Mouse (Mus musculus): ENCODE data around the gene Nfatc2ip. TPM values are rescaled to one million over a fixed set of nuclear protein-coding genes. Genes with fewer than 3 reads are reported as not detected.
A peak's percentile ranks its signal among the peaks of the same experiment; 100 is the strongest.
"Not testable (repeated sequence)": the region's sequence is repeated elsewhere in the genome, so short reads cannot be mapped to it uniquely, and the experiment has no call there.

Gene Nfatc2ip
- polyA plus RNA-seq, 1 experiment from 2014 or later = 2.5 TPM

DNA sequence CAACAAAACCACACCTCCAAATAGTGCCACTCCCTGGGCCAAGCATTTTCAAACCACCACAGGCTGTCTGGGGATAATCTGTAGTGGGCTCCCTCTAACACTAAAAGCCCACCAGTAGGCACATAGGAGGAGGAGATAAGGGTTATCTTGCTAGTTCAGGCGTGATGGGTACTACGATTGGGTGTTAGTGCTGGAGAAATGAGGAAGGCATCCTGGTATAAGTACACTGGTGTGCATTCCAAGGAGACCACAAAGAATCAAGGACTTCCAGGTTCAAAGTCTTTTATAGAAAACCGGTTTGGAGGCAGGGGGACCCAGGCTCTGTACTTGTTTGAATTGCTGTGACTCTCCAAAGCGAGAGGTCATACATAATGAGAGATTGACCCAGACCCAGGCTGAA, 31.6 kb upstream of the Nfatc2ip start:
- peaks cover 24% of the 10 kb centered on the region for H3K4me1 ChIP-seq
- DNase-seq (ENCODE audit: low spot score) = no peak
- peak overlapping the region; percentile 96 for H3K27ac ChIP-seq (replicated peaks)
- peak overlapping the region; percentile 71 for H3K4me3 ChIP-seq
- no peaks in the 10 kb centered on the region for H3K27me3 ChIP-seq (replicated peaks; ENCODE audit: low read depth, poor library complexity, severe bottlenecking)
- 28% methylated on average over 4 of the region's 4 CpGs for WGBS
- H3K9me3 ChIP-seq = no peaks in the 10 kb centered on the region
- peaks cover 15% of the 10 kb centered on the region for H3K36me3 ChIP-seq (replicated peaks)

DNA sequence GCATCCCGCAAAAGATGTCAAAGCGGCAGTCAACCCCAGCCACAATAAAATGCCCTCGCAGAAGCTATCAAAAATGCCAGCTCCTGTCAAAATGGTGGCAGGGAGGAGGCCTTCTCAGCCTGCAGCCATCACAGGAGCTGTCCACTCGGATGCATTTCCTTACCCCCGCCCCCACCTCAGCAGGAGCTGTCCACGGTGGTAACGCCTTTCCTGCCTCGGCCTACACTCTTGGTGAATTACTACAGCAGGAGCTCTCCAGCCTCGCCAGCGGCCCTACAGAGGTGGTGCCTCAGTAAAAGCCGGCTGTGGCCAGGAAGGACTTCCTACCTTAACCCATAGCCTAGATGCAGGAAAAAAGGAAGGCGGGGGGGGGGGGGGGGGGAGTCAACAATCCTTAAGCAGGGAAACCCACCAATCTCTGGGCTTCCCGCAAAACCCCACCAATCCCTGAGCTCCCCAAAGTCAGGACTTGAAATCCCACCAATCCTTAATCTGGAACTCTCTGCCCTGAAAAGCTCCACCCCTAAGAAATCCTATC, 30.9 kb upstream of the Nfatc2ip start:
- 57% methylated on average over 12 of the region's 13 CpGs for WGBS
- Histone ChIP-seq H3K27ac (replicated peaks) (no peak overlapping the region), H3K4me3 (peak overlapping the region; percentile 71; the same call in 1 of the 2 replicates), H3K4me1 (peaks cover 24% of the 10 kb centered on the region), H3K36me3 (replicated peaks) (peaks cover 11% of the 10 kb centered on the region), H3K27me3 (replicated peaks; ENCODE audit: low read depth, poor library complexity, severe bottlenecking) (no peaks in the 10 kb centered on the region), H3K9me3 (no peaks in the 10 kb centered on the region)
- peak; percentile 39 for DNase-seq (ENCODE audit: low spot score)

- peaks cover 17% of the 10 kb centered on the region for H3K4me1 ChIP-seq
- no peak for DNase-seq (ENCODE audit: low spot score)
- no peak overlapping the region for H3K4me3 ChIP-seq
- WGBS = 84% methylated on average over 6 of the region's 6 CpGs
- H3K36me3 ChIP-seq (replicated peaks) = no peaks in the 10 kb centered on the region
- no peaks in the 10 kb centered on the region for H3K9me3 ChIP-seq
- H3K27ac ChIP-seq (replicated peaks) = no peak overlapping the region
- no peaks in the 10 kb centered on the region for H3K27me3 ChIP-seq (replicated peaks; ENCODE audit: low read depth, poor library complexity, severe bottlenecking)
Observed at GRCm38 (mm10) chr7:126424161-126424560, 27.6 kb upstream of the Nfatc2ip start.

- Histone ChIP-seq H3K27ac (replicated peaks) (no peak overlapping the region), H3K4me1 (peaks cover 12% of the 10 kb centered on the region), H3K9me3 (no peaks in the 10 kb centered on the region), H3K4me3 (no peak overlapping the region), H3K27me3 (replicated peaks; ENCODE audit: low read depth, poor library complexity, severe bottlenecking) (no peaks in the 10 kb centered on the region), H3K36me3 (replicated peaks) (no peaks in the 10 kb centered on the region)
- 90% methylated on average over 5 of the region's 5 CpGs for WGBS
- DNase-seq (ENCODE audit: low spot score) = no peak
Observed at GRCm38 (mm10) chr7:126421756-126422155, 25.2 kb upstream of the Nfatc2ip start.

- DNase-seq (ENCODE audit: low spot score) = no peak
- no peaks in the 10 kb centered on the region for H3K27me3 ChIP-seq (replicated peaks; ENCODE audit: low read depth, poor library complexity, severe bottlenecking)
- no peaks in the 10 kb centered on the region for H3K9me3 ChIP-seq
- no peak overlapping the region for H3K4me3 ChIP-seq
- WGBS = 71% methylated on average over 3 of the region's 3 CpGs
- no peaks in the 10 kb centered on the region for H3K36me3 ChIP-seq (replicated peaks)
- H3K27ac ChIP-seq (replicated peaks) = no peak overlapping the region
- peaks cover 18% of the 10 kb centered on the region for H3K4me1 ChIP-seq
Observed at GRCm38 (mm10) chr7:126418496-126418895, 22.0 kb upstream of the Nfatc2ip start.

DNA sequence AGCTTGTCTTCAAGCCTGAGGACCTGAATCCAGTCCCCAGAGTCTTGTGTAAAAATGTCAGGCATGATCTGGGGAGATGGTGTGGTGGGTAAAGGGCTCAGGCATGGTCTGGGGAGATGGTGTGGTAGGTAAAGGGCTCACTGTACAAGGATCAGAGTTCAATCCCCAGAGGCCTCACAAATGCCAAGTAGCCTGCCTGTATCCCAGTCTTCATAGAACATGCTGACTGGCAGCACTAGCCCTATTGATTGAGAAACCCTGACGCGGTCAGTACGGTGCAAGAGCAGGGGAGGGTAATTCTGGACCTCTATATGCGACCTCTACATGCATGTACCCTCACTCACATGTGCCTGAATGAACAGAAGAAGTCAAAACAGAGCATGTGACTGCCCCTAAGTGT, 21.1 kb upstream of the Nfatc2ip start:
- no peak overlapping the region for H3K4me3 ChIP-seq
- 81% methylated on average over 4 of the region's 4 CpGs for WGBS
- no peak for DNase-seq (ENCODE audit: low spot score)
- peaks cover 22% of the 10 kb centered on the region for H3K4me1 ChIP-seq
- H3K27ac ChIP-seq (replicated peaks) = peak overlapping the region; percentile 55; the same call in 1 of the 2 replicates
- no peaks in the 10 kb centered on the region for H3K36me3 ChIP-seq (replicated peaks)
- no peaks in the 10 kb centered on the region for H3K27me3 ChIP-seq (replicated peaks; ENCODE audit: low read depth, poor library complexity, severe bottlenecking)
- H3K9me3 ChIP-seq = no peaks in the 10 kb centered on the region

GRCm38 (mm10) chr7:126417045-126417444, 20.5 kb upstream of the Nfatc2ip start:
- DNase-seq (ENCODE audit: low spot score) = no peak
- Histone ChIP-seq H3K27ac (replicated peaks) (peak overlapping the region; percentile 57; the same call in 1 of the 2 replicates), H3K27me3 (replicated peaks; ENCODE audit: low read depth, poor library complexity, severe bottlenecking) (no peaks in the 10 kb centered on the region), H3K4me3 (no peak overlapping the region), H3K4me1 (peaks cover 22% of the 10 kb centered on the region), H3K9me3 (no peaks in the 10 kb centered on the region), H3K36me3 (replicated peaks) (no peaks in the 10 kb centered on the region)
- WGBS = 24% methylated on average over 8 of the region's 8 CpGs

- no peaks in the 10 kb centered on the region for H3K36me3 ChIP-seq (replicated peaks)
- no peaks in the 10 kb centered on the region for H3K27me3 ChIP-seq (replicated peaks; ENCODE audit: low read depth, poor library complexity, severe bottlenecking)
- peaks cover 22% of the 10 kb centered on the region for H3K4me1 ChIP-seq
- peak overlapping the region; percentile 57; the same call in 1 of the 2 replicates for H3K27ac ChIP-seq (replicated peaks)
- no peaks in the 10 kb centered on the region for H3K9me3 ChIP-seq
- DNase-seq (ENCODE audit: low spot score) = no peak
- no peak overlapping the region for H3K4me3 ChIP-seq
- WGBS = 49% methylated on average over 2 of the region's 2 CpGs
Observed at GRCm38 (mm10) chr7:126416615-126417014, 20.1 kb upstream of the Nfatc2ip start.

GRCm38 (mm10) chr7:126414725-126415124, 18.2 kb upstream of the Nfatc2ip start, which contains the start of gene Cd19:
Gene Cd19 (minus strand): TSS chr7:126414889.
- H3K9me3 ChIP-seq = no peaks in the 10 kb centered on the region
- no peak for DNase-seq (ENCODE audit: low spot score)
- 87% methylated on average over 6 of the region's 6 CpGs for WGBS
- no peaks in the 10 kb centered on the region; the same call in 1 of the 2 replicates for H3K27me3 ChIP-seq (replicated peaks; ENCODE audit: low read depth, poor library complexity, severe bottlenecking)
- no peak within 1 kb of the TSS for H3K27ac ChIP-seq (replicated peaks)
- H3K4me3 ChIP-seq = no peak within 1 kb of the TSS
- no peaks in the 10 kb centered on the region for H3K36me3 ChIP-seq (replicated peaks)
- peaks cover 22% of the 10 kb centered on the region for H3K4me1 ChIP-seq

DNA sequence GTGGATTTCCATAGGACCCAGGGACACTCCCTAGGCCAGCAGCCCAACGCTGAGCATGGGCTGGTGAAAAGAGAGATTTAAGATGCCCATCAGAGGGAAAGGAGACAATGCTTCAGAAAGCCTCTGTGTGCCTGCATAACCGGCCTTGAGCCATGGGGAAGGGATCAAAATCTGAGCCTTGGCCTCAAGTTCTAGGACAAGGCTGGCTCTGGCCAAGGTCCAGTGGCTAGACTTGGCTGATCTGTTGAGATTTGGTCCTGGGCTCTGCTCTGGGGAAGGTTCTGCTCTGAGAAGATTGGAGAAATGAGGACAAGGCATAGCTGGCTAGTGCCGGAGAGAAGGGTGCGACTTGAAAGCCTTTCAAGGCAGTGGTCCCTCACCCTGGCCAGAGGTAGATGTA, 14.5 kb upstream of the Nfatc2ip start:
- Histone ChIP-seq H3K27ac (replicated peaks) (no peak overlapping the region), H3K36me3 (replicated peaks) (no peaks in the 10 kb centered on the region), H3K27me3 (replicated peaks; ENCODE audit: low read depth, poor library complexity, severe bottlenecking) (no peaks in the 10 kb centered on the region; the same call in 1 of the 2 replicates), H3K9me3 (no peaks in the 10 kb centered on the region), H3K4me1 (0 out of 2 replicates have a peak, but pooled peaks cover 4% of the 10 kb centered on the region), H3K4me3 (no peak overlapping the region)
- no peak for DNase-seq (ENCODE audit: low spot score)
- WGBS = 88% methylated on average over 4 of the region's 4 CpGs

- no peaks in the 10 kb centered on the region for H3K36me3 ChIP-seq (replicated peaks)
- DNase-seq (ENCODE audit: low spot score) = no peak
- no peaks in the 10 kb centered on the region; the same call in 1 of the 2 replicates for H3K27me3 ChIP-seq (replicated peaks; ENCODE audit: low read depth, poor library complexity, severe bottlenecking)
- H3K9me3 ChIP-seq = no peaks in the 10 kb centered on the region
- H3K4me3 ChIP-seq = no peak overlapping the region
- H3K4me1 ChIP-seq = 0 out of 2 replicates have a peak, but pooled peaks cover 4% of the 10 kb centered on the region
- no peak overlapping the region for H3K27ac ChIP-seq (replicated peaks)
- WGBS = 85% methylated on average over 2 of the region's 2 CpGs
Observed at GRCm38 (mm10) chr7:126408686-126409085, 12.1 kb upstream of the Nfatc2ip start.

DNA sequence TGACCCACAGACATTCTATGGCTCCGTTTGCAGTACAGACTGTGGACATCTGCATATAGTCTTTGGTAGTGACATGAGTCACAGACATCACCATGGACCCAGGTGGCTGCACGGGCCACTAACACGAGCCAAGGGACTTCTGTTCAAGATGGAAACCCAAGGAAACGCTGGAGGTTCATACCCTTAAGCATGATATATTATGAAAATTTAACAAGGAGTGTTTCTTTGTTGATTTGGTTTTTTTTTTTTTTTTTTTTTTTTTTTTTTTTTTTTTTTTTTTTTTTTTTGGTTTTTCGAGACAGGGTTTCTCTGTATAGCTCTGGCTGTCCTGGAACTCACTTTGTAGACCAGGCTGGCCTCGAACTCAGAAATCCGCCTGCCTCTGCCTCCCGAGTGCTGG, 6.0 kb upstream of the Nfatc2ip start:
- H3K9me3 ChIP-seq; H3K4me1 ChIP-seq; H3K4me3 ChIP-seq; DNase-seq (ENCODE audit: low spot score); H3K27ac ChIP-seq (replicated peaks); H3K36me3 ChIP-seq (replicated peaks); H3K27me3 ChIP-seq (replicated peaks; ENCODE audit: low read depth, poor library complexity, severe bottlenecking): not testable (repeated sequence)
- WGBS = 84% methylated on average over 8 of the region's 8 CpGs

DNA sequence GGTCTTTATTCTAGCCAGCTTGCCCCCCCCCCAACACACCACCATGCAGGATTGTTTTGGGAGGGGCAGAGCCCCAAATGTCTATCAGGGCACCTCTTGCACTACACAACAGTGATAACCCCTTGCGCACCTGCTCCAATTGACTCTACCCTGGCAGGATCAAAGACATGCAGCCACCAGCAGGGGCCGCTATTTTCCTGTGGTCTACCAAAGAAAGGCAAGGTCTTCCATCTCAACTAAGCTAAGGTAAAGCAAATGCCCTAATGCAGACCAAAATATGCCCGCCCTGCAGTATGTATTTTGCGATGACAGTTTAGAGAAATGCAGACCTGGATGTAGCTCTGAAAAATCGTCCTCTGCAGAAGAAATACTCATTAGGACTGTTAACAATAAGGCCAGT, 3.0 kb upstream of the Nfatc2ip start:
- no peak overlapping the region for H3K4me3 ChIP-seq
- DNase-seq (ENCODE audit: low spot score) = peak; percentile 85
- no peaks in the 10 kb centered on the region for H3K9me3 ChIP-seq
- no peaks in the 10 kb centered on the region for H3K27me3 ChIP-seq (replicated peaks; ENCODE audit: low read depth, poor library complexity, severe bottlenecking)
- peaks cover 9% of the 10 kb centered on the region for H3K4me1 ChIP-seq
- H3K27ac ChIP-seq (replicated peaks) = no peak overlapping the region
- peaks cover 2% of the 10 kb centered on the region; the same call in 1 of the 2 replicates for H3K36me3 ChIP-seq (replicated peaks)
- 9% methylated on average over 5 of the region's 5 CpGs for WGBS

All from embryonic facial prominence, embryonic 10.5 days (tissue).